ENCODE assay signal across 18 mouse cellular contexts in the genomic region with DNA sequence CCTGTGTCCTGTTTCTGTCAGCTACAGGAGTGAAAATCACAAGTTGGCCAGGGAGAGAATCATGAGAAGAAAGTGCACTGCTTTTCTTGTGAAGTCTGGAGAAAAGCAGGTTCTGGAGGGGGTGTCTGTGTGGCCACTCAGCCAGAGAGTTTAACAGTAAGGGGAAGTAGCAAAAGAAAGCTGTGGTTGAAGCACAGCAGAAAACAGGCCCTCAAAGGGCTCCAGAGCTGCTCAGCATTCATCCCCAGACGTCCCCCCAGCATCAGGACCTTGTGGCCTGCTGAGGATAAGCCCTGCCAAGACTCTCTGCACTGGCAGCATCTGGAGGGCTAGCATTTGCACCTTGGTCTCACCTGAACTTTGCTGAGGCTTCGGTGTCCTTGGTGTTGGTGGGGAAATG. TPM values are rescaled to one million over a fixed set of nuclear protein-coding genes. Genes with fewer than 3 reads are reported as not detected.
"Had no signal": no experiment of that assay in that cellular context is flagged by ENCODE, and none has a peak within 500 bp of the region (broad histone marks: within the 10 kb centered on the region; RNA-seq: fewer than 3 reads in every experiment).

No protein-coding gene starts in this region.

- H3K36me3 ChIP-seq: neural tube, embryonic 13.5 days; neural tube, embryonic 15.5 days; stomach, embryonic 15.5 days had no signal

- H3K9ac ChIP-seq: neural tube, embryonic 13.5 days; neural tube, embryonic 15.5 days; stomach, embryonic 15.5 days had no signal

- H3K4me1 ChIP-seq: neural tube, embryonic 13.5 days; neural tube, embryonic 15.5 days; stomach, embryonic 15.5 days had no signal

- H3K4me2 ChIP-seq: neural tube, embryonic 13.5 days; neural tube, embryonic 15.5 days; stomach, embryonic 15.5 days had no signal

- H3K27me3 ChIP-seq: stomach, embryonic 15.5 days had no signal

- H3K4me3 ChIP-seq: neural tube, embryonic 13.5 days; neural tube, embryonic 15.5 days; stomach, embryonic 15.5 days had no signal

- H3K27ac ChIP-seq: neural tube, embryonic 13.5 days; neural tube, embryonic 15.5 days; stomach, embryonic 15.5 days; stomach, postnatal 0 days had no signal

- DNase-seq: retina, postnatal 1 day; right cerebral cortex, adult 18-20 months; right cerebral cortex, postnatal 14 days; right cerebral cortex, postnatal 25 days; right cerebral cortex, postnatal 4 days; spleen, adult 18-20 months; thymus, adult 18-20 months; thymus, adult 2 months; thymus, postnatal 25 days; thymus, postnatal 36 days; thymus, postnatal 4 days had no signal

- H3K9me3 ChIP-seq: neural tube, embryonic 13.5 days; neural tube, embryonic 15.5 days; stomach, embryonic 15.5 days had no signal

RNA-seq across cellular contexts. Expression of a gene that starts 56.0 kb away (rescaled TPM):
- total RNA-seq: neutrophil, adult 5-6 weeks had no signal
- polyA plus RNA-seq: neural tube, embryonic 14.5 days; stomach, embryonic 14.5 days; stomach, postnatal 0 days had no signal
